Mouse (Mus musculus): ENCODE results near the gene Lhfpl5.

GRCm38 (mm10) chr17:28612603-28613002 is 37.2 kb downstream of the Lhfpl5 start:
- no peak for TF ChIP-seq GATA1 (IDR thresholded peaks at IDR 0.05; ENCODE audit: borderline replicate concordance, low read length)
- TF ChIP-seq FLI1 (IDR thresholded peaks at IDR 0.05; ENCODE audit: low read length), result no peak

All from megakaryocyte, embryonic 14.5 days (primary cell).